Mouse (Mus musculus) kidney, adult 2 months (tissue): ENCODE measurements at regions not wholly inside any gene's neighbourhood (a gene's known extent, or its start where the extent isn't known, plus 50 kb on each side); places are given as distances from the start of the nearest gene placed in this dataset.
A peak's percentile ranks its signal among the peaks of the same experiment; 100 is the strongest.

Experiments used
- DNase-seq: peaks from one replicate; pipeline ENCODE4 v3.0.0; 2021
- H3K27ac ChIP-seq: fragments of 200-500 bp; 2 replicates; pipeline ENCODE4 v1.5.1; 2012; ENCODE audit warnings: low read depth, low read length, control low read depth, inconsistent platforms; ENCODE audit not compliant: insufficient read depth
- H3K27me3 ChIP-seq: fragments of 200-500 bp; replicated peaks from 2 replicates; pipeline ENCODE4 v1.6.1; 2012; ENCODE audit warnings: mild to moderate bottlenecking, moderate library complexity, low read length, inconsistent platforms; ENCODE audit not compliant: control insufficient read depth, insufficient read depth
- H3K36me3 ChIP-seq: fragments of 200-500 bp; 2 replicates; pipeline ENCODE4 v1.6.1; 2012; ENCODE audit warnings: mild to moderate bottlenecking, moderate library complexity, low read length, inconsistent platforms; ENCODE audit not compliant: control insufficient read depth, insufficient read depth
- H3K4me1 ChIP-seq: fragments of 200-500 bp; 2 replicates; pipeline ENCODE4 v1.6.1; 2011; ENCODE audit warnings: low read length; ENCODE audit not compliant: control insufficient read depth, insufficient read depth
- H3K4me3 ChIP-seq: fragments of 200-500 bp; 2 replicates; pipeline ENCODE4 v1.5.1; 2011; ENCODE audit warnings: mild to moderate bottlenecking, low read depth, low read length, control low read depth; ENCODE audit not compliant: insufficient read depth
- CTCF ChIP-seq: fragments of 200-500 bp; conservative IDR thresholded peaks from 2 replicates; pipeline ENCODE4 v1.5.1; 2011; ENCODE audit warnings: low read depth, mild to moderate bottlenecking, control low read depth, low read length, moderate library complexity, mixed read lengths; ENCODE audit not compliant: insufficient read depth, insufficient read length
- POLR2A ChIP-seq: fragments of 200-500 bp; IDR thresholded peaks from one replicate; pipeline ENCODE4 v1.6.1; 2011; ENCODE audit warnings: low read depth, low read length, control low read depth
- WGBS: fragments of 180-500 bp; shearing (Covaris S2); methylation state at CpG from one replicate; pipeline ENCODE4 v1.1.7; 2018; 5-methylcytosine and 5-hydroxymethylcytosine counted together

- H3K4me1 ChIP-seq = no peaks in the 10 kb centered on the region
- no peaks in the 10 kb centered on the region for H3K36me3 ChIP-seq
- H3K27me3 ChIP-seq = no peaks in the 10 kb centered on the region
- no peak overlapping the region for H3K27ac ChIP-seq
- DNase-seq = no peak
- 46% methylated on average over 8 of the region's 8 CpGs for WGBS
- no peak for TF ChIP-seq CTCF
- no peak for TF ChIP-seq POLR2A
- H3K4me3 ChIP-seq = no peak overlapping the region
Observed at GRCm38 (mm10) chr4:31403976-31404375, 559.9 kb upstream of the Map3k7 start.

- 48% methylated on average over 16 of the region's 16 CpGs for WGBS
- no peaks in the 10 kb centered on the region for H3K36me3 ChIP-seq
- H3K27ac ChIP-seq = no peak overlapping the region
- no peak for DNase-seq
- no peak overlapping the region for H3K4me3 ChIP-seq
- no peaks in the 10 kb centered on the region; the same call in 1 of the 2 replicates for H3K27me3 ChIP-seq
- no peaks in the 10 kb centered on the region for H3K4me1 ChIP-seq
- TF ChIP-seq POLR2A = no peak
Observed at GRCm38 (mm10) chr4:31404840-31405714, 558.8 kb upstream of the Map3k7 start.

DNA sequence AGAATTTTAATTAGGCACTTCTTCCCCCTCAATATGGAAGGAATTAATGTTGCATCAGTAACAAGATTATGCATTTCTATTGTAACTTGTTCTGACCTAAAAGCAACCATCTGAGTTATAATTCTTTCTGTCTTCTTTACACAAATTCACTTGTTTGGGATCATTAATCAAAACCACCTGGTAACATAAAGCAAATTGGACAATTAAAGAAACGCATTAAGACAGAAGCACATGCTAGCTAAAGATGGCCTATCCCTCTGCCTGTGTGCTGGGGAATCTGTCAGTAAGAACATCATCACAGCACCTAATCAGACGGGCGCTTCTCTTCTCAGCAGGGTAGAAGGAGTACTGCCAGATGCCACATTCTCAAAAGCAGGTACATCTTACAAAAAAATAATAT, 553.7 kb upstream of the Map3k7 start:
- Histone ChIP-seq H3K27ac (no peak overlapping the region), H3K27me3 (no peaks in the 10 kb centered on the region; the same call in 1 of the 2 replicates), H3K36me3 (no peaks in the 10 kb centered on the region), H3K4me1 (no peaks in the 10 kb centered on the region), H3K4me3 (no peak overlapping the region)
- no peak for TF ChIP-seq CTCF
- no peak for TF ChIP-seq POLR2A
- WGBS = 81% methylated on average over 3 of the region's 3 CpGs
- DNase-seq = no peak

DNA sequence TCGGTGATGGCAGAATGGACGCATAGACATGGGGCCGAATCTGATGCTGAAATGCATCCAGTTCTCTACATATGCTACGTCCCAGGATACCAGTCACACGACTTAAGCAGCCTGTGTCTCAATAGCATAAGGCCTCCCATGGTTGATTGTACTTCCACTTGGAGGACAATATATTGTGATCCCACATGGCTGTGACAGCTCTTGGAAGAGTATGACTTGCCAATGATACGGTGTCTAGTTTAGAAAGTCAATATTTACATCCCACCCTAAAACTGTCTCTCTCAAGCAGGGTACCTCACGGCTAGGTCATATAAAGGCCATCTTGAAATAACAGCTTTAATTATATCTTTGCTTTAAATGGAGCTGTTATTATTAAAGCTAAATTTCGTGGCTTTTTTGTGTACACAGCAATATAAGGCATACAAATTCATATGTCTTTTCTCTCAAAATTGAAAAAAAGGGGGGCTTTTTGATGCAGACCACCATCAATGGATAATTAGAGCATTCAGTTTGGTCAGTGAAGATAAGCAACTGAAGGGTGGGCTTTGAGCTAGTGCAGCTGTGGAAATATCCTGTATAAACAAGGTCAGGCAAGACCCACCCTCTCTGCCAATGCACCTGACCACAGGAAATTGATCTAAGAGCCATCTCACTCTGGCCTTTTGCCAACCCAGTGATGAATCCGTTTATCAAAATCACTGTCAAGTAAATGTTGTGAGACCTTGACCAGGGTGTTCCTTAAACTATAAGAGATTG, 551.9 kb upstream of the Map3k7 start:
- 63% methylated on average over 9 of the region's 9 CpGs for WGBS
- H3K36me3 ChIP-seq = no peaks in the 10 kb centered on the region
- H3K27me3 ChIP-seq = no peaks in the 10 kb centered on the region; the same call in 1 of the 2 replicates
- DNase-seq = no peak
- no peak overlapping the region for H3K4me3 ChIP-seq
- no peak overlapping the region for H3K27ac ChIP-seq
- H3K4me1 ChIP-seq = no peaks in the 10 kb centered on the region
- no peak for TF ChIP-seq CTCF
- TF ChIP-seq POLR2A = no peak

GRCm38 (mm10) chr4:31417161-31417560, 546.7 kb upstream of the Map3k7 start:
- Histone ChIP-seq H3K36me3 (no peaks in the 10 kb centered on the region), H3K27ac (no peak overlapping the region), H3K27me3 (no peaks in the 10 kb centered on the region), H3K4me1 (peaks cover 6% of the 10 kb centered on the region; the same call in 1 of the 2 replicates), H3K4me3 (no peak overlapping the region)
- TF ChIP-seq POLR2A = no peak
- no peak for TF ChIP-seq CTCF
- WGBS = 84% methylated on average over 4 of the region's 4 CpGs
- DNase-seq = no peak

DNA sequence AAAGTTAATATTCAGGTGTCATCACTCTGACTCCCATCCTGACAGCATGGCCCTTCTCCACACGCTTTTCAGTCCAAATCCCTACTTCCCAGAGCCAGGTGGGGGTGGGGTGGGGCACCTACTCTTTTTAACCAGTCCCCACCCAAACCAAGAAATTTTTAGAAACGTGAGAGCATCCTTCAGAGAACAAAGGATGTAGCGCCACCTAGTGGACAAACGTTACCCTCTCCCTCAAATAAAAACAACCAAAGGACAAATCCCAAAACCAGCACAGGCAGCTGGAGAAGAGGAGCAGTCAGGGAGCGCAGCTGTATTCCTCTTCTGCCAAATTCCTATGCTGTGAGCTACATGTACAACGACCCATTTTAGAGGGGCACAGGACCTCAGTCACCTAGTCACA, 544.7 kb upstream of the Map3k7 start:
- H3K36me3 ChIP-seq = no peaks in the 10 kb centered on the region
- H3K27ac ChIP-seq = no peak overlapping the region
- 9% methylated on average over 6 of the region's 6 CpGs for WGBS
- no peaks in the 10 kb centered on the region for H3K27me3 ChIP-seq
- no peak for TF ChIP-seq POLR2A
- peak; percentile 38; the same call in 1 of the 2 replicates for TF ChIP-seq CTCF
- H3K4me1 ChIP-seq = peaks cover 6% of the 10 kb centered on the region; the same call in 1 of the 2 replicates
- H3K4me3 ChIP-seq = no peak overlapping the region
- DNase-seq = peak; percentile 41

DNA sequence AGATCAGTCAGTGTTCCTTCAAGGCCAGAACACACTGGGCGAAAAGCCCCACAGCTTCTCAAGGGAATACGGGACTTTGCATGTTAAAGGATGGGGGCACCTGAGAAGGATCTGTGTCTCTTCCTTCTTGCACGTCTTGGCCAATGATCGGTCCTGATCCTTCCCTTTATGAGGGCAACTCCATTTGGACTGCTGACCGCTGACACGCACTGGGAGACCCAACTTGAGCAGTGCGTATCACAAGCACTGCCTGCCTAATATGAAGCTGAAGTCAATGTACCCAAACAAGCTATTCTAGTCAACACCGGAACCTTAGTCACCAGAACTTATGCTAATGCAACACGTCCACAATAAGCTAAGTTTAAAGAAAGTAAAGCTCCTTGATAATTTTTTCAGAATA, 543.7 kb upstream of the Map3k7 start:
- Histone ChIP-seq H3K27me3 (no peaks in the 10 kb centered on the region), H3K4me1 (peaks cover 6% of the 10 kb centered on the region; the same call in 1 of the 2 replicates), H3K36me3 (no peaks in the 10 kb centered on the region), H3K27ac (no peak overlapping the region), H3K4me3 (no peak overlapping the region)
- 80% methylated on average over 9 of the region's 9 CpGs for WGBS
- DNase-seq = no peak
- TF ChIP-seq CTCF = no peak
- no peak for TF ChIP-seq POLR2A
